Mouse (Mus musculus) hindbrain, embryonic 15.5 days (tissue): Measurements from ENCODE around the gene Tceal6. TPM values are rescaled to one million over a fixed set of nuclear protein-coding genes. Genes with fewer than 3 reads are reported as not detected.
"Not testable (repeated sequence)": the region's sequence is repeated elsewhere in the genome, so short reads cannot be mapped to it uniquely, and the experiment has no call there.

ENCODE experiments used
- ATAC-seq: fragments of 200-750 bp; cut with Nextera tagmentation; 2 replicates; pipeline ENCODE4 v1.8.0; 2017; ENCODE audit warnings: low read depth, moderate number of reproducible peaks, moderate TSS enrichment; ENCODE audit not compliant: low FRiP score
- H3K27ac ChIP-seq: fragments of 300-500 bp; sonication (generic); replicated peaks from 2 replicates; pipeline ENCODE4 v1.5.1; 2015; ENCODE audit warnings: mild to moderate bottlenecking, inconsistent platforms
- H3K27me3 ChIP-seq: fragments of 300-500 bp; sonication (generic); 2 replicates; pipeline ENCODE4 v1.6.1; 2015; ENCODE audit warnings: control low read depth, inconsistent platforms
- H3K36me3 ChIP-seq: fragments of 300-500 bp; sonication (generic); 2 replicates; pipeline ENCODE4 v1.6.1; 2015; ENCODE audit warnings: control low read depth, inconsistent platforms
- H3K4me1 ChIP-seq: fragments of 300-500 bp; sonication (generic); replicated peaks from 2 replicates; pipeline ENCODE4 v1.6.1; 2015; ENCODE audit warnings: control low read depth, inconsistent platforms
- H3K4me2 ChIP-seq: fragments of 300-500 bp; sonication (generic); 2 replicates; pipeline ENCODE4 v1.6.1; 2015; ENCODE audit warnings: moderate library complexity, mild to moderate bottlenecking, inconsistent platforms
- H3K4me3 ChIP-seq: fragments of 300-500 bp; sonication (generic); 2 replicates; pipeline ENCODE4 v1.5.1; 2015; ENCODE audit warnings: mild to moderate bottlenecking, inconsistent platforms
- H3K9ac ChIP-seq: fragments of 300-500 bp; sonication (generic); 2 replicates; pipeline ENCODE4 v1.6.1; 2015; ENCODE audit warnings: inconsistent platforms
- H3K9me3 ChIP-seq: fragments of 300-500 bp; sonication (generic); 2 replicates; pipeline ENCODE4 v1.6.1; 2016; ENCODE audit warnings: control low read depth, inconsistent platforms
- WGBS: fragments of 180-500 bp; shearing (Covaris S2); methylation state at CpG from one replicate; pipeline ENCODE4 v1.1.7; 2015; 5-methylcytosine and 5-hydroxymethylcytosine counted together
- polyA plus RNA-seq: library from polyadenylated mRNA; unstranded; fragments of >200 nt; fragmentation: Nextera tagmentation; extraction: Ambion mirVana; gene quantifications from 2 replicates; pipeline ENCODE4 v1.2.1, GENCODE M21; 2015

Tceal6 gene
- 43.9 and 48.2 TPM in 2 replicates for polyA plus RNA-seq

DNA sequence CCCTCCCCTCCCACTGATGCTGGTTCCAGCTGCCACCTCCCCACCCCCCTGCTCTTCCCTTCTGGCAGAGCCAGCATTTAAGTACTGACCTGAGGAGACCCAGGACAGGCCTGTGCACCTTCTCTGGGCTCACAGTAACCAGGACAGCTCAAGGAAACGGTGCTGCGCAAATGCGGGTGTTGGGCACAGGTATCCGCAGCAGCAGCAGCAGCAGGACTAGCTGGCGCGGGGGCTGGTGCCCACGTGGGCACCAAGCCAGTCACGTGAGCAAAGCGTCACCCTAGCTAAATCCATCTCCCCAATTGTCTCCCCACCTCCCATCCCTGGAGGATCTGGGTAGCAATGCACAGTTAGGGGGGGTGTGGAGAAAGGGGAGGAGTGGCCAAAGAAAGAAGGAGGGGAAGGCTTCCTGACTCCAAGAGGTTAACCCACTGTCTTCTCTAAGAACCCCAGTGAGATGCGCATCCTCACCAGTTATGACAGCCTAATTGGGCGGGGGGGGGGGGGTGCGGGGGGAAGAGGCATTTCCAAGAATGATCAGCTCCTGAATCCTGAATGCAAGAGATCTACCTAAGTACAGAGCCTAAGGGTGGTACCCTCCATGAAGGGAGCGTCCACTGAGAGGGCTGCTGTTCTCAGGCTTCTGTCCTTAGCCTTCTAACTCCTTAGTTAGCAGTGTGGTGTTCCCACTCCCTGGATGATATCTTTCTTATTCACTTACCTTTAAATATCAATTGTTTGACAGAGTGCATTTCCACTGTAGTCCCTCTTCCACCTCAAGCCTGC lies at the start of gene Tceal6:
Tceal6 (minus strand) TSS at position 252 of the 786 bp plus-strand sequence.
- Histone ChIP-seq H3K9me3 (no peaks in the 10 kb centered on the region), H3K36me3 (no peaks in the 10 kb centered on the region), H3K4me3 (peak within 1 kb of the TSS; percentile 49), H3K27me3 (no peaks in the 10 kb centered on the region), H3K27ac (peak within 1 kb of the TSS; percentile 57), H3K9ac (peak within 1 kb of the TSS; percentile 47), H3K4me1 (no peaks in the 10 kb centered on the region), H3K4me2 (peak within 1 kb of the TSS; percentile 58)
- 23% methylated on average over 12 of the region's 13 CpGs for WGBS
- peak; percentile 97 for ATAC-seq

DNA sequence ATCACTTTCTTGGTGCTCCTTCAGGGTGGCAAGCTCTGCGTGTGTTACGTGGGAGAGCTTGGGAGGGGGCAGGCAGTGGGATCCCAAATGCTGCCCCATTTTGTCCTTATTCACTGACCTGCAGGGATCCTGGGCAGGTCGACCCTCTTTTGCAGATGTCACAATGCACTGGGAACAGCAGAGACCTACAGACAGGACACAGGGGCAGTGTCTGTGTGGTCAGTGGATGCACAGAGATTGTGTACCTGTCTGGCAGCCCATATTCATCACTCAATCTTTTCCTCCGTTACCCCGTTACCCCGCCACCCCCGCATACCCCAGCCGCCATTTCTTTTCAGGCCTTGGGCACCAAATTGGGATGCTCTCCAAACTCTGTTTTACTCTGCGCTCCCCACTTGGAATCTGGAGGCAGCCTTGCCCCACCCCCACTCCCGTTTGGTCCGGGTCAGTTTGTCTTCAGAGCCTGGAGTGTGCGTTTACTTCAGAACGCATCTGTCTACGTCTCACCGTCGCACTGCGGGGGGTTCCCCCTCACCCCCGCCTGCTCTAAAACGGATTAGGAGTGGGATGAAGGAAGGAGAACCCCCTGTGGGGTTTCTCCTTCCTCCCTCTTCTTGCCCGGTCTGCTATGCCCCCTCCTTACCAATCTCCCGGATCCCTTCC lies 583 bp downstream of the Tceal6 start:
- WGBS, result 19% methylated on average over 20 of the region's 21 CpGs
- not testable (repeated sequence) for H3K27me3 ChIP-seq, H3K9me3 ChIP-seq, H3K4me1 ChIP-seq, H3K36me3 ChIP-seq
- H3K9ac ChIP-seq, result peak overlapping the region; percentile 47
- peak overlapping the region; percentile 49 for H3K4me3 ChIP-seq
- peak overlapping the region; percentile 58 for H3K4me2 ChIP-seq
- ATAC-seq, result peak; percentile 38; the same call in 1 of the 2 replicates
- H3K27ac ChIP-seq, result peak overlapping the region; percentile 57

DNA sequence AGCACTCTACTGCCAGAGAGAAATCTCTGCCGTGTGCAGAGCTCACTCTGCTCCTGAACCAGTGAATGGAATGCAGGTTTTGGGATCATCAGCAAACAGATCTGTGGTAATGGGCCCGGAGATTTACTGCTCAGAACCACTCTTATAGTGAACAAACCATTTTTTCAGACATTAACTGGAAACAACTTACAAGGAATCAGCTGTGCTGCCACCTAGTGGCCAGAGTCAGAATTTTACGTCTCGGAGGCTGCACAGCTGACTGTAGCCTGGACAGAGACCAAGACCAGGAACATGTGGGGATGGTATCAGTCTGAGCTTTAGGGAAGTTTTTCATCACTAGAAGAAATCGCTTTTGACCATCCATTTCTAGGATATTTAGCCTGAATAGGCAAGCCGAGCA lies 20.6 kb downstream of the Tceal6 start:
- not testable (repeated sequence) for H3K4me2 ChIP-seq, H3K9ac ChIP-seq, H3K9me3 ChIP-seq, H3K4me3 ChIP-seq, ATAC-seq, H3K27ac ChIP-seq, H3K36me3 ChIP-seq, H3K4me1 ChIP-seq, H3K27me3 ChIP-seq
- WGBS, result no CpG with 5 or more reads among the region's 6 CpGs

DNA sequence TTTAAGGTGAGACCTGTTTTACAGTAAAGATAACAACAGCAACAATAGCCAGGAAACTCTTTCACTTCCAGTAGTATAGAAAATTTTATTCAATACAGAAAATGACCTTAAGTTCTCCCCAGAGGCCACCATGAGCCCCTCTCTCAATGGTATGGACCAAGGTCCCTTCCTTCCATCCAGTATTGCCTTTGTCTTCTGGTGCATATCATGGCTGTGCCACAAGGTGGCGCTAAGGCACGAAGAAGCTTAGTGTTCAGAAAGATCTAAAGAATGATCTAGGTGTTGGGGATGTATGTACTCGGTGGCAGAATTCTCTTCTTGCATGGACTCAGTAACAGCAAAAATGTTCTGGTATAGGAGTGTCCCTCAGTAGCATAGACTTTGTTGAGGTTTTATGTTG lies 21.8 kb downstream of the Tceal6 start:
- not testable (repeated sequence) for H3K9me3 ChIP-seq, H3K27ac ChIP-seq, H3K36me3 ChIP-seq, H3K4me2 ChIP-seq, H3K27me3 ChIP-seq, H3K4me3 ChIP-seq, ATAC-seq, H3K4me1 ChIP-seq, H3K9ac ChIP-seq
- WGBS, result no CpG with 5 or more reads among the region's 3 CpGs

DNA sequence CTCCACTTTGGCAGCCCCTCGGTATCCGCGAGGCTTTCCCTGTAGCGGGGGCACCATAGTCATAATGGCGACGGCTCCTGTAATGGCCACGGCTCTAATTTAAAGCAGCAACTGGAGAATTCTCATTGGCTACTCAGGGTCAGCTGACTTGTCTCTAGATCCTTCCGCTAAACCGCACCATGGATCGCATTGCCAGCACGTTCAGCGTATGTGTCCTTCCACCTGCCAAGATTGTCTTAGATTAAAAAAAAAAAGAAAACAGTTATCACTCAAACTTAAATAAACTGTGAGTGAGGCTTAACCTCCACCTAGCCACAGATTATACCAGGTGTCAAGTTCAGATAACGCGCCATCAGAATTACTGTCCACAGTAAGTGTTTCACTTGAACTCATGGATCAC lies 33.0 kb downstream of the Tceal6 start, which contains the start of gene Gm15023:
Gm15023 (minus strand) TSS at position 101 of the 400 bp plus-strand sequence.
- not testable (repeated sequence) for H3K4me2 ChIP-seq, ATAC-seq
- 95% methylated on average over 3 of the region's 14 CpGs for WGBS

More for the DNA sequence above, 33.0 kb downstream of the Tceal6 start, which contains the start of gene Gm15023:
- not testable (repeated sequence) for H3K9me3 ChIP-seq, H3K9ac ChIP-seq, H3K36me3 ChIP-seq, H3K27me3 ChIP-seq, H3K27ac ChIP-seq, H3K4me1 ChIP-seq, H3K4me3 ChIP-seq

Other genes starting within 250 kb of the Tceal6 start
- gene Nxf2, start 245.9 kb downstream of the Tceal6 start, polyA plus RNA-seq, result 0.12 and 0.32 TPM in 2 replicates
- gene Zmat1, start 201.5 kb downstream of the Tceal6 start, polyA plus RNA-seq, result 10.5 and 10.8 TPM in 2 replicates
- gene Gm15023, start 33.1 kb downstream of the Tceal6 start, polyA plus RNA-seq, result not detected in 2 replicates
- gene Pramel3, start 91.6 kb upstream of the Tceal6 start, polyA plus RNA-seq, result not detected in 2 replicates
- not detected in 2 replicates for gene Gm5128, start 162.6 kb upstream of the Tceal6 start, polyA plus RNA-seq
- not detected in 2 replicates for gene Gm7903, start 223.1 kb upstream of the Tceal6 start, polyA plus RNA-seq